Mouse (Mus musculus): Measurements from ENCODE around the gene Sertad2.

- TF ChIP-seq CTCF (IDR thresholded peaks at IDR 0.05; ENCODE audit: low read depth, low read length) (no peak), TAL1 (conservative IDR thresholded peaks at IDR 0.05; ENCODE audit: low read depth, low read length) (no peak)
Measured at GRCm38 (mm10) chr11:20541280-20541679, 1.8 kb upstream of the Sertad2 start.
